Mouse (Mus musculus) urinary bladder, postnatal 4 days (tissue): ENCODE measurements at regions not wholly inside any gene's neighbourhood (a gene's known extent, or its start where the extent isn't known, plus 50 kb on each side); places are given as distances from the start of the nearest gene placed in this dataset.

Experiments used
- DNase-seq, 2 experiments: peaks; one replicate each; pipeline ENCODE4 v3.0.0; 2021 to 2022; ENCODE audit warnings: low spot score in 2 of 2

- no peak for DNase-seq
Measured at GRCm38 (mm10) chr9:14215961-14216360, 58.9 kb upstream of the Sesn3 start.

- DNase-seq: no peak
Measured at GRCm38 (mm10) chr9:14222936-14223335, 51.9 kb upstream of the Sesn3 start.
